Mouse (Mus musculus) myocyte (in vitro differentiated cells): ENCODE results near the gene Slc35a5.

Source experiments
- MYOD1 ChIP-seq, 3 experiments: IDR thresholded peaks; one replicate each; pipeline ENCODE4 v1.6.1; 2011; ENCODE audit warnings: control low read depth in 2 of 3, low read depth in 2 of 3, mild to moderate bottlenecking in 2 of 3, moderate library complexity in 1 of 3; ENCODE audit not compliant: insufficient read length in 2 of 3, control insufficient read depth in 1 of 3
- POLR2A ChIP-seq: IDR thresholded peaks from one replicate; pipeline ENCODE4 v1.6.1; 2011; ENCODE audit warnings: low read depth, mild to moderate bottlenecking, control low read depth, moderate library complexity; ENCODE audit not compliant: insufficient read length
- TCF3 ChIP-seq: IDR thresholded peaks from one replicate; pipeline ENCODE4 v1.6.1; 2011; ENCODE audit warnings: low read depth, control low read depth; ENCODE audit not compliant: insufficient read length
- USF1 ChIP-seq: IDR thresholded peaks from one replicate; pipeline ENCODE4 v1.6.1; 2011; ENCODE audit warnings: low read depth, mild to moderate bottlenecking, control low read depth, moderate library complexity

DNA sequence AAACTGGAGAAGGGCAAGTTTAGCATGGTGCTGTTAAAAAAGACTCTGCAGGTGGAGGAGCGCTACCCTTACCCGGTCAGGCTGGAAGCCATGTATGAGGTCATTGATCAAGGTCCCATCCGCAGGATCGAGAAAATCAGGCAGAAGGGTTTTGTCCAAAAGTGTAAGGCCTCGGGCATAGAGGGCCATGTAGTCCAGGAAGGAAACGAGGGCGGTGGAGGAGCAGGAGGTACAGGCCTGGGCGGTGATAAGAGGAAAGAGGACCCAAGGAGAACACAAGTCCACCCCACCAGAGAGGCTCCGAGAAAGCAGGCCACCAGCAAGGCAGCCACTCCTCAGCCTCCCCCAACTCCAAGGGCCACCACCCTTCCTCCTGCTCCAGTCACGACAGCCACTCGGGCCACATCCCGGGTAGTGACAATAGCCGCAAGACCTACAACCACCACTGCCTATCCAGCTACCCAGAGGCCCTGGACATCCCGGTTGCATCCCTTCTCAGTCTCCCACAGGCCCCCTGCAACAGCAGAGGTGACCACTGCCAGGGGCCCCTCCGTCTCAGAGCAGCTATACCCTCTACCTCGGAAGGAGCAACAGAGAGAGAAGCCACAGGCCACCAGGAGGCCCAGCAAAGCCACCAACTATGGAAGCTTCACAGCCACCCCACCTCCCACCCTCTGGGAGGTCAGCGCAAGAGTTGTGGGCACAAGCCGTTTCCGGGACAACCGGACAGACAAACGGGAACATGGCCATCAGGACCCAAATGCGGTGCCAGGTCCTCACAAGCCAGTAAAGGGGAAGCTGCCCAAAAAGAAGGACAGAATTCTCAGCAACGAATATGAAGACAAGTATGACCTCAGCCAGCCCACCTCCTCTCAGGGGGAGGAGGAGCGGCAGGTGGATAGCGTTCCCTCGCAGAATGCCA is 62.7 kb downstream of the Slc35a5 start:
- TF ChIP-seq POLR2A (no peak), USF1 (no peak), MYOD1 (IDR thresholded peaks at IDR 0.05; ENCODE audit: control insufficient read depth in 1 of 3, insufficient read length in 2 of 3, low read depth in 2 of 3) (no peak), TCF3 (no peak)
